Mouse (Mus musculus): ENCODE results near the gene Trim39.
A peak's percentile ranks its signal among the peaks of the same experiment; 100 is the strongest.

The Trim39 gene

GRCm38 (mm10) chr17:36271586-36272256, at the start of gene Trim39:
Gene Trim39, minus strand, starts transcription at chr17:36272247.
- peak; percentile 76 to 78 for DNase-seq (ENCODE audit: low spot score in 2 of 2)

- DNase-seq (ENCODE audit: low spot score in 2 of 2): no peak
Observed at GRCm38 (mm10) chr17:36315689-36316253, 43.7 kb upstream of the Trim39 start.

GRCm38 (mm10) chr17:36315041-36315688, 43.1 kb upstream of the Trim39 start:
- DNase-seq (ENCODE audit: low spot score in 2 of 2): peak; percentile 56 to 61

- DNase-seq (ENCODE audit: low spot score in 2 of 2): peak in 1 of 2 experiments; percentile 1
Observed at GRCm38 (mm10) chr17:36314511-36314910, 42.5 kb upstream of the Trim39 start.

- DNase-seq (ENCODE audit: low spot score in 2 of 2): no peak
Observed at GRCm38 (mm10) chr17:36309293-36309692, 37.2 kb upstream of the Trim39 start.

GRCm38 (mm10) chr17:36308855-36309254, 36.8 kb upstream of the Trim39 start:
- peak; percentile 52 to 62 for DNase-seq (ENCODE audit: low spot score in 2 of 2)

- no peak for DNase-seq (ENCODE audit: low spot score in 2 of 2)
Observed at GRCm38 (mm10) chr17:36286390-36286789, 14.3 kb upstream of the Trim39 start, which contains the start of gene H2-M10.2. Gene H2-M10.2, minus strand, starts transcription at chr17:36286490.

GRCm38 (mm10) chr17:36281521-36282245, 9.6 kb upstream of the Trim39 start:
- no peak for DNase-seq (ENCODE audit: low spot score in 2 of 2)

GRCm38 (mm10) chr17:36274776-36275175, 2.7 kb upstream of the Trim39 start:
- DNase-seq (ENCODE audit: low spot score in 2 of 2): no peak

GRCm38 (mm10) chr17:36273796-36274195, 1.7 kb upstream of the Trim39 start:
- DNase-seq (ENCODE audit: low spot score in 2 of 2): no peak

- no peak for DNase-seq (ENCODE audit: low spot score in 2 of 2)
Observed at GRCm38 (mm10) chr17:36272643-36273366, 758 bp upstream of the Trim39 start.

- peak; percentile 86 to 88 for DNase-seq (ENCODE audit: low spot score in 2 of 2)
Observed at GRCm38 (mm10) chr17:36270956-36271585, 976 bp downstream of the Trim39 start.

GRCm38 (mm10) chr17:36265834-36266233, 6.2 kb downstream of the Trim39 start:
- DNase-seq (ENCODE audit: low spot score in 2 of 2): peak; percentile 62 to 71

GRCm38 (mm10) chr17:36264273-36264925, 7.6 kb downstream of the Trim39 start:
- DNase-seq (ENCODE audit: low spot score in 2 of 2): no peak

GRCm38 (mm10) chr17:36261511-36262166, 10.4 kb downstream of the Trim39 start:
- DNase-seq (ENCODE audit: low spot score in 2 of 2): peak in 1 of 2 experiments; percentile 21

- no peak for DNase-seq (ENCODE audit: low spot score in 2 of 2)
Observed at GRCm38 (mm10) chr17:36257969-36258368, 14.1 kb downstream of the Trim39 start, which contains the start of gene Rpp21. Gene Rpp21, minus strand, starts transcription at chr17:36258069.

- DNase-seq (ENCODE audit: low spot score in 2 of 2): peak; percentile 78
Observed at GRCm38 (mm10) chr17:36257241-36257947, 14.7 kb downstream of the Trim39 start.

- DNase-seq (ENCODE audit: low spot score in 2 of 2): no peak
Observed at GRCm38 (mm10) chr17:36253087-36253600, 18.9 kb downstream of the Trim39 start.
